In genomic region chr9:51136985-51137384, GRCm38 (mm10) we compare ENCODE assay signal across 9 mouse cellular contexts. TPM values are rescaled to one million over a fixed set of nuclear protein-coding genes. Genes with fewer than 3 reads are reported as not detected.
DNase-seq lines count a peak whose midpoint lies in the region; TF ChIP-seq lines count a peak whose summit lies in the region.
"Had no signal": no experiment of that assay in that cellular context is flagged by ENCODE, and none has a peak within 500 bp of the region (broad histone marks: within the 10 kb centered on the region; RNA-seq: fewer than 3 reads in every experiment).

No protein-coding gene starts in this region.

- no peaks in the 10 kb centered on the region for H3K4me1 ChIP-seq in cerebellum, adult 2 months (ENCODE audit: control insufficient read depth, insufficient read depth, low read length)
- no peaks in the 10 kb centered on the region for H3K4me1 ChIP-seq in small intestine, adult 2 months (ENCODE audit: control insufficient read depth, insufficient read depth, insufficient read length, low read length)

- H3K27ac ChIP-seq in cerebellum, adult 2 months (ENCODE audit: insufficient read depth, low read length): no peak overlapping the region
- H3K27ac ChIP-seq in small intestine, adult 2 months (ENCODE audit: insufficient read depth, low read depth, low read length): no peak overlapping the region

- TF ChIP-seq CTCF in cerebellum, adult 2 months (IDR thresholded peaks at IDR 0.05; ENCODE audit: borderline replicate concordance, insufficient read depth, low read depth, low read length): peak; percentile 63; the same call in 1 of the 2 replicates
- peak; percentile 40; the same call in 1 of the 2 replicates for TF ChIP-seq CTCF in small intestine, adult 2 months (IDR thresholded peaks at IDR 0.05; ENCODE audit: extremely low read depth, insufficient read length, insufficient replicate concordance, low read depth, low read length)

- no peaks in the 10 kb centered on the region for H3K27me3 ChIP-seq in cerebellum, adult 2 months (ENCODE audit: control insufficient read depth, insufficient read depth, low read length)
- no peaks in the 10 kb centered on the region for H3K27me3 ChIP-seq in small intestine, adult 2 months (ENCODE audit: control insufficient read depth, insufficient read depth, low read length)

- H3K36me3 ChIP-seq in small intestine, adult 2 months (ENCODE audit: control insufficient read depth, insufficient read depth, low read length): no peaks in the 10 kb centered on the region

- 66% methylated on average over 3 of the region's 3 CpGs for WGBS in cerebellum, adult 2 months
- 73% methylated on average over 3 of the region's 3 CpGs for WGBS in small intestine, adult 2 months

- no peak overlapping the region for H3K4me3 ChIP-seq in cerebellum, adult 2 months (replicated peaks; ENCODE audit: insufficient read depth, low read depth, low read length)
- no peak overlapping the region for H3K4me3 ChIP-seq in small intestine, adult 2 months (ENCODE audit: low read depth, low read length)

- intact Hi-C loops in left cerebral cortex, postnatal 4 days (cut with DNase I): no loop called here

- DNase-seq in cerebellum, adult 2 months: no peak
- DNase-seq in cerebellum, adult 11-12 months: no peak
- DNase-seq in left cerebral cortex, adult 18-20 months (ENCODE audit: low spot score in 2 of 2): peak; percentile 40
- no peak for DNase-seq in left cerebral cortex, postnatal 4 days
- peak; percentile 54 to 77 for DNase-seq in adrenal gland, postnatal 36 days
- DNase-seq in kidney, postnatal 4 days: peak; percentile 52 to 57
- DNase-seq in gastrocnemius, postnatal 4 days (ENCODE audit: low spot score in 2 of 2): no peak

- TF ChIP-seq POLR2A in cerebellum, adult 2 months (IDR thresholded peaks at IDR 0.05; ENCODE audit: borderline replicate concordance, insufficient read depth, low read length): no peak
- no peak for TF ChIP-seq POLR2A in small intestine, adult 2 months (IDR thresholded peaks at IDR 0.05; ENCODE audit: low read depth, low read length)

RNA-seq across cellular contexts. Expression of gene Gm32742, which starts 28.3 kb away (rescaled TPM):
- polyA plus RNA-seq in cerebellum, adult 2 months (2012; rRNA removed): 0.02 TPM in 1 of 2 replicates, not detected in the other
- not detected for total RNA-seq in left cerebral cortex, adult 18-20 months (2021)
- under 1 TPM in 1 of 2 experiments, not detected in 1; 0.04 TPM for total RNA-seq in left cerebral cortex, postnatal 4 days (2021)
- not detected for total RNA-seq in adrenal gland, postnatal 36 days (2021)
- 0.52 and 0.75 TPM in 2 replicates for polyA plus RNA-seq in small intestine, adult 2 months (2012; rRNA removed)
- not detected for total RNA-seq in gastrocnemius, postnatal 4 days (2021)
- polyA plus RNA-seq: frontal cortex, adult 2 months had no signal

RNA-seq across cellular contexts. Expression of gene 4833427G06Rik, which starts 35.1 kb away (rescaled TPM):
- polyA plus RNA-seq in cerebellum, adult 2 months (2012; rRNA removed): 0.29 and 0.48 TPM in 2 replicates
- not detected for total RNA-seq in left cerebral cortex, adult 18-20 months (2021)
- total RNA-seq in left cerebral cortex, postnatal 4 days (2021): under 1 TPM in 1 of 2 experiments, not detected in 1; 0.50 TPM
- total RNA-seq in adrenal gland, postnatal 36 days (2021): under 1 TPM in 1 of 2 experiments, not detected in 1; 0.49 TPM
- polyA plus RNA-seq in small intestine, adult 2 months (2012; rRNA removed): not detected in 2 replicates
- total RNA-seq in gastrocnemius, postnatal 4 days (2021): not detected
- polyA plus RNA-seq: frontal cortex, adult 2 months had no signal

Comparison
In these comparisons a context has a peak if more than half of its experiments do, and no peak if none do; other contexts are left out.
1. DNase-seq: peak in left cerebral cortex, adult 18-20 months (2 of 2), adrenal gland, postnatal 36 days (2 of 2) and kidney, postnatal 4 days (2 of 2); none in cerebellum, adult 2 months (0 of 2), cerebellum, adult 11-12 months (single experiment), left cerebral cortex, postnatal 4 days (single experiment) and gastrocnemius, postnatal 4 days (0 of 2).